15 mouse cellular contexts compared by ENCODE assay signal in the genomic region with DNA sequence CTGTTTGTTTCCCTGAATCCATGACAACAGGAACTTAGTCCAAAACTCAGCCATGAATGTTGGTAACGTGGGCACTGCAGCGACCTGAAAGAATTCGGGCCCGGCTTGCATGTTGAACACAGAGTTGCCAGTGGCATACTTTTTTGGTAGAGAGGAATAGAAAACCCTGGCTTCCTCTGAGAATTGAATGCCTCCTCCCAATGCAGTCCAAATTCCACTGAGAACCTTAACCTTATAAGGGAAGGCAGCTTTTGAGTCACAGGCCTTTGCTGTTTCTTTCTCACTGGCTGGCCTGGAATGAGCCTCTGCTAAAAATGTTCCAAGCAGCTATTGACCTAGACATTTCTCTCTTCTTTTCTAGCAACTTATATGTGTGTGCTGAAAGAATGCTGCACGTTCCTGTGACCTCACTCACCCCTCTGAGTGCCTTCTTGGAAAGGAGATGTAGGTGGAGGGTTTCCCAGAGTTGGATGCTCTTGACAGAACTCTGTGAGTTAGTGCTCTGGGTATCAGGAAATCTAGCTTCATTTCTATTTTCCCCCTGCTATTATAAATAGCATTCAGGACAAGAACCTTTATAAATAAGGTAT. TPM values are rescaled to one million over a fixed set of nuclear protein-coding genes. Genes with fewer than 3 reads are reported as not detected.
DNase-seq lines count a peak whose midpoint lies in the region; ATAC-seq and TF ChIP-seq lines count a peak whose summit lies in the region.
"Had no signal": no experiment of that assay in that cellular context is flagged by ENCODE, and none has a peak within 500 bp of the region (broad histone marks: within the 10 kb centered on the region; RNA-seq: fewer than 3 reads in every experiment).

No protein-coding gene starts in this region.

- ATAC-seq in hindbrain, postnatal 0 days = no peak
- ATAC-seq in hindbrain, embryonic 13.5 days (ENCODE audit: low FRiP score) = no peak
- ATAC-seq in lung, postnatal 0 days = peak; percentile 56
- ATAC-seq: CD4-positive, CD25-positive, alpha-beta regulatory T cell, adult 4 months; forebrain, postnatal 0 days; midbrain, embryonic 16.5 days had no signal

- no peak overlapping the region for H3K4me2 ChIP-seq in hindbrain, postnatal 0 days (ENCODE audit: low read depth, low read length)
- no peak overlapping the region for H3K4me2 ChIP-seq in hindbrain, embryonic 13.5 days
- no peak overlapping the region for H3K4me2 ChIP-seq in lung, postnatal 0 days (replicated peaks; ENCODE audit: low read depth, low read length)
- H3K4me2 ChIP-seq: embryonic facial prominence, embryonic 12.5 days; liver, embryonic 15.5 days had no signal

- no peaks in the 10 kb centered on the region for H3K4me1 ChIP-seq in hindbrain, postnatal 0 days (ENCODE audit: insufficient read depth, low read length)
- H3K4me1 ChIP-seq in hindbrain, embryonic 13.5 days (replicated peaks) = no peaks in the 10 kb centered on the region
- peaks cover 7% of the 10 kb centered on the region; the same call in 1 of the 2 replicates for H3K4me1 ChIP-seq in lung, postnatal 0 days (ENCODE audit: insufficient read depth, low read depth, low read length)
- H3K4me1 ChIP-seq: embryonic facial prominence, embryonic 12.5 days; liver, embryonic 15.5 days had no signal

- peak; percentile 20 for DNase-seq in hindbrain, postnatal 0 days (ENCODE audit: low spot score)
- DNase-seq in Muller cell, postnatal 12 days (ENCODE audit: inconsistent ontology term) = peak; percentile 94
- DNase-seq in heart, adult 9 months (ENCODE audit: low spot score in 2 of 2) = peak; percentile 20 to 53
- DNase-seq in lung, postnatal 0 days (ENCODE audit: low spot score) = peak; percentile 43
- no peak for DNase-seq in urinary bladder, postnatal 10 days (ENCODE audit: low spot score)
- DNase-seq in spleen, postnatal 14 days (ENCODE audit: low spot score in 2 of 2) = no peak
- no peak for DNase-seq in left cerebral cortex, adult 8-10 months (ENCODE audit: low spot score in 2 of 2)
- DNase-seq: forebrain, postnatal 0 days; kidney, postnatal 25 days had no signal

- no peaks in the 10 kb centered on the region for H3K9me3 ChIP-seq in hindbrain, postnatal 0 days (ENCODE audit: low read length)
- no peaks in the 10 kb centered on the region for H3K9me3 ChIP-seq in hindbrain, embryonic 13.5 days
- H3K9me3 ChIP-seq in lung, postnatal 0 days (ENCODE audit: low read length) = no peaks in the 10 kb centered on the region
- H3K9me3 ChIP-seq: embryonic facial prominence, embryonic 12.5 days; liver, embryonic 15.5 days had no signal

- no peak overlapping the region for H3K4me3 ChIP-seq in hindbrain, postnatal 0 days (ENCODE audit: low read length)
- no peak overlapping the region for H3K4me3 ChIP-seq in hindbrain, embryonic 13.5 days
- H3K4me3 ChIP-seq in lung, postnatal 0 days (ENCODE audit: low read depth, low read length) = no peak overlapping the region
- H3K4me3 ChIP-seq: embryonic facial prominence, embryonic 12.5 days; liver, embryonic 15.5 days had no signal

- no peak overlapping the region for H3K9ac ChIP-seq in hindbrain, postnatal 0 days (replicated peaks; ENCODE audit: low read length)
- H3K9ac ChIP-seq in hindbrain, embryonic 13.5 days = no peak overlapping the region
- no peak overlapping the region for H3K9ac ChIP-seq in lung, postnatal 0 days (replicated peaks; ENCODE audit: low read depth)
- H3K9ac ChIP-seq: embryonic facial prominence, embryonic 12.5 days; forebrain, postnatal 0 days; liver, embryonic 15.5 days had no signal

- TF ChIP-seq CTCF in hindbrain, postnatal 0 days (IDR thresholded peaks at IDR 0.05; ENCODE audit: low read depth) = no peak
- no peak for TF ChIP-seq CTCF in lung, postnatal 0 days (IDR thresholded peaks at IDR 0.05)

- 46% methylated on average over 5 of the region's 5 CpGs for WGBS in hindbrain, postnatal 0 days
- 71% methylated on average over 5 of the region's 5 CpGs for WGBS in hindbrain, embryonic 13.5 days
- 55% methylated on average over 5 of the region's 5 CpGs for WGBS in lung, postnatal 0 days

- no peak for TF ChIP-seq EP300 in lung, postnatal 0 days (IDR thresholded peaks at IDR 0.05)

- no peaks in the 10 kb centered on the region for H3K36me3 ChIP-seq in hindbrain, postnatal 0 days (ENCODE audit: insufficient read depth, low read length)
- H3K36me3 ChIP-seq in hindbrain, embryonic 13.5 days = no peaks in the 10 kb centered on the region
- H3K36me3 ChIP-seq in lung, postnatal 0 days (ENCODE audit: insufficient read depth, low read length) = no peaks in the 10 kb centered on the region
- H3K36me3 ChIP-seq: embryonic facial prominence, embryonic 12.5 days; liver, embryonic 15.5 days had no signal

- H3K27ac ChIP-seq in hindbrain, postnatal 0 days = no peak overlapping the region
- H3K27ac ChIP-seq in hindbrain, embryonic 13.5 days = no peak overlapping the region
- H3K27ac ChIP-seq in lung, postnatal 0 days (ENCODE audit: low read length) = no peak overlapping the region
- H3K27ac ChIP-seq: embryonic facial prominence, embryonic 12.5 days; liver, embryonic 15.5 days had no signal

- no peaks in the 10 kb centered on the region for H3K27me3 ChIP-seq in hindbrain, postnatal 0 days (ENCODE audit: insufficient read depth, low read length)
- no peaks in the 10 kb centered on the region for H3K27me3 ChIP-seq in hindbrain, embryonic 13.5 days
- no peaks in the 10 kb centered on the region for H3K27me3 ChIP-seq in lung, postnatal 0 days (replicated peaks; ENCODE audit: insufficient read depth, low read length)
- H3K27me3 ChIP-seq: embryonic facial prominence, embryonic 12.5 days; liver, embryonic 15.5 days had no signal

RNA-seq across cellular contexts. Expression of gene Acta2, which starts 10.3 kb away (rescaled TPM):
- 8.1 and 8.6 TPM in 2 replicates for total RNA-seq in hindbrain, postnatal 0 days (2014; rRNA removed)
- 6.7 and 13.1 TPM in 2 replicates for polyA plus RNA-seq in hindbrain, postnatal 0 days (2015; fragmentation: Nextera tagmentation; extraction: Ambion mirVana)
- polyA plus RNA-seq in hindbrain, embryonic 13.5 days (2015; fragmentation: Nextera tagmentation; extraction: Ambion mirVana) = 19.5 and 30.0 TPM in 2 replicates
- polyA plus RNA-seq in lung, postnatal 0 days (2015; fragmentation: Nextera tagmentation; extraction: Ambion mirVana) = 265 and 293 TPM in 2 replicates
- total RNA-seq in left cerebral cortex, adult 8-10 months (2022) = 10 to 100 TPM; 10.0 to 16.2 (median 11.1) TPM
- total RNA-seq: hematopoietic stem cell, adult 5-6 weeks had no signal

RNA-seq across cellular contexts. Expression of gene Fas, which starts 24.8 kb away (rescaled TPM):
- 0.47 and 0.78 TPM in 2 replicates for total RNA-seq in hindbrain, postnatal 0 days (2014; rRNA removed)
- 2.4 and 2.8 TPM in 2 replicates for polyA plus RNA-seq in hindbrain, postnatal 0 days (2015; fragmentation: Nextera tagmentation; extraction: Ambion mirVana)
- 0.62 and 0.94 TPM in 2 replicates for polyA plus RNA-seq in hindbrain, embryonic 13.5 days (2015; fragmentation: Nextera tagmentation; extraction: Ambion mirVana)
- 56.1 and 57.9 TPM in 2 replicates for polyA plus RNA-seq in lung, postnatal 0 days (2015; fragmentation: Nextera tagmentation; extraction: Ambion mirVana)
- total RNA-seq in left cerebral cortex, adult 8-10 months (2022) = 1 to 10 TPM in 3 of 4 experiments, under 1 TPM in 1; 0.91 to 3.0 (median 2.7) TPM

Comparison
In these comparisons a context has a peak if more than half of its experiments do, and no peak if none do; other contexts are left out.
1. DNase-seq: peak in hindbrain, postnatal 0 days (single experiment), Muller cell, postnatal 12 days (single experiment), heart, adult 9 months (2 of 2) and lung, postnatal 0 days (single experiment); none in urinary bladder, postnatal 10 days (single experiment), spleen, postnatal 14 days (0 of 2) and left cerebral cortex, adult 8-10 months (0 of 2).
2. RNA of gene Fas, which starts 24.8 kb away (polyA plus RNA-seq): 56.1 to 57.9 TPM in lung, postnatal 0 days; 2.4 to 2.8 TPM in hindbrain, postnatal 0 days and 0.62 to 0.94 TPM in hindbrain, embryonic 13.5 days; every median in the first group is over 10 times any median in the second.